In genomic region chr8:102017776-102018175, GRCm38 (mm10) we compare ENCODE assay signal across 19 mouse cellular contexts.
DNase-seq lines count a peak whose midpoint lies in the region; ATAC-seq and TF ChIP-seq lines count a peak whose summit lies in the region.
"Had no signal": no experiment of that assay in that cellular context is flagged by ENCODE, and none has a peak within 500 bp of the region (broad histone marks: within the 10 kb centered on the region; RNA-seq: fewer than 3 reads in every experiment).

No protein-coding gene starts in this region.

- no peak overlapping the region for H3K9ac ChIP-seq in forebrain, embryonic 16.5 days (replicated peaks; ENCODE audit: low read depth, low read length)
- no peak overlapping the region for H3K9ac ChIP-seq in forebrain, embryonic 12.5 days
- H3K9ac ChIP-seq: embryonic facial prominence, embryonic 15.5 days; heart, embryonic 12.5 days; hindbrain, embryonic 14.5 days; intestine, embryonic 15.5 days had no signal

- no peak overlapping the region for H3K4me2 ChIP-seq in forebrain, embryonic 16.5 days (ENCODE audit: low read length)
- no peak overlapping the region for H3K4me2 ChIP-seq in forebrain, embryonic 12.5 days
- H3K4me2 ChIP-seq: embryonic facial prominence, embryonic 15.5 days; heart, embryonic 12.5 days; hindbrain, embryonic 14.5 days; intestine, embryonic 15.5 days had no signal

- H3K9me3 ChIP-seq in forebrain, embryonic 16.5 days (ENCODE audit: control insufficient read depth, low read length) = no peaks in the 10 kb centered on the region
- no peaks in the 10 kb centered on the region for H3K9me3 ChIP-seq in forebrain, embryonic 12.5 days
- H3K9me3 ChIP-seq: embryonic facial prominence, embryonic 15.5 days; heart, embryonic 12.5 days; hindbrain, embryonic 10.5 days; intestine, embryonic 15.5 days had no signal

- H3K4me3 ChIP-seq in forebrain, embryonic 16.5 days (replicated peaks; ENCODE audit: low read length) = no peak overlapping the region
- no peak overlapping the region for H3K4me3 ChIP-seq in forebrain, embryonic 12.5 days (replicated peaks)
- H3K4me3 ChIP-seq in layer of hippocampus, adult 2 months = no peak overlapping the region
- H3K4me3 ChIP-seq: embryonic facial prominence, embryonic 15.5 days; erythroblast, embryonic 14.5 days; heart, adult 2 months; heart, embryonic 12.5 days; hindbrain, embryonic 10.5 days; intestine, embryonic 15.5 days had no signal

- H3K4me1 ChIP-seq in forebrain, embryonic 16.5 days (replicated peaks; ENCODE audit: control insufficient read depth, insufficient read depth, low read length) = no peaks in the 10 kb centered on the region
- H3K4me1 ChIP-seq in forebrain, embryonic 12.5 days = no peaks in the 10 kb centered on the region
- H3K4me1 ChIP-seq: embryonic facial prominence, embryonic 15.5 days; heart, embryonic 12.5 days; hindbrain, embryonic 10.5 days; intestine, embryonic 15.5 days had no signal

- WGBS in forebrain, embryonic 16.5 days = 53% methylated on average over 2 of the region's 2 CpGs
- WGBS in forebrain, embryonic 12.5 days = 79% methylated on average over 2 of the region's 2 CpGs

- no peak overlapping the region for H3K27ac ChIP-seq in forebrain, embryonic 16.5 days (ENCODE audit: low read length)
- no peak overlapping the region for H3K27ac ChIP-seq in forebrain, embryonic 12.5 days
- H3K27ac ChIP-seq in layer of hippocampus, adult 2 months = peak overlapping the region; percentile 15; the same call in 1 of the 2 replicates
- H3K27ac ChIP-seq: embryonic facial prominence, embryonic 15.5 days; heart, adult 2 months; hindbrain, embryonic 10.5 days; hindbrain, embryonic 14.5 days; intestine, embryonic 15.5 days had no signal

- H3K27me3 ChIP-seq in forebrain, embryonic 16.5 days (replicated peaks; ENCODE audit: control insufficient read depth, insufficient read depth, low read length) = no peaks in the 10 kb centered on the region
- no peaks in the 10 kb centered on the region for H3K27me3 ChIP-seq in forebrain, embryonic 12.5 days
- H3K27me3 ChIP-seq: embryonic facial prominence, embryonic 15.5 days; heart, embryonic 12.5 days; intestine, embryonic 15.5 days had no signal

- TF ChIP-seq CTCF in layer of hippocampus, adult 2 months (conservative IDR thresholded peaks at IDR 0.05) = no peak

- no peaks in the 10 kb centered on the region for H3K36me3 ChIP-seq in forebrain, embryonic 16.5 days (ENCODE audit: control insufficient read depth, insufficient read depth)
- H3K36me3 ChIP-seq in forebrain, embryonic 12.5 days (replicated peaks) = no peaks in the 10 kb centered on the region
- H3K36me3 ChIP-seq: embryonic facial prominence, embryonic 15.5 days; heart, embryonic 12.5 days; hindbrain, embryonic 10.5 days; intestine, embryonic 15.5 days had no signal

- peak; percentile 62 for ATAC-seq in forebrain, embryonic 16.5 days
- ATAC-seq in forebrain, embryonic 12.5 days (ENCODE audit: low FRiP score) = no peak
- ATAC-seq: intestine, embryonic 15.5 days had no signal

- DNase-seq in layer of hippocampus, adult 2 months (ENCODE audit: low spot score in 2 of 2) = peak; percentile 12 to 53
- DNase-seq in layer of hippocampus, postnatal 10 days (ENCODE audit: low spot score in 2 of 2) = no peak
- peak; percentile 37 for DNase-seq in layer of hippocampus, adult 9-10 months (ENCODE audit: low spot score)
- no peak for DNase-seq in right cerebral cortex, postnatal 25 days
- DNase-seq in adrenal gland, adult 18-20 months (ENCODE audit: low spot score in 2 of 2) = no peak
- DNase-seq: adrenal gland, postnatal 10 days; cerebellum, adult 18-20 months; cerebellum, adult 9-11 months; cerebellum, postnatal 36 days; heart, adult 2 months; kidney, adult 18-20 months had no signal

Comparison
In these comparisons a context has a peak if more than half of its experiments do, and no peak if none do; other contexts are left out.
1. DNase-seq: peak in layer of hippocampus, adult 2 months (2 of 2) and layer of hippocampus, adult 9-10 months (single experiment); none in layer of hippocampus, postnatal 10 days (0 of 2), right cerebral cortex, postnatal 25 days (single experiment) and adrenal gland, adult 18-20 months (0 of 2).